Mouse (Mus musculus) kidney, embryonic 16.5 days (tissue): Measurements from ENCODE around the gene Ube2f. TPM values are rescaled to one million over a fixed set of nuclear protein-coding genes. Genes with fewer than 3 reads are reported as not detected.

Experiments
- ATAC-seq: fragments of 200-750 bp; cut with Nextera tagmentation; 2 replicates; pipeline ENCODE4 v1.8.0; 2017; ENCODE audit warnings: moderate TSS enrichment; ENCODE audit not compliant: low FRiP score, low TSS enrichment
- H3K27ac ChIP-seq: fragments of 300-500 bp; sonication (generic); 2 replicates; pipeline ENCODE4 v1.5.1; 2014; ENCODE audit warnings: low read length
- H3K27me3 ChIP-seq: fragments of 300-500 bp; sonication (generic); 2 replicates; pipeline ENCODE4 v1.6.1; 2014; ENCODE audit warnings: low read length, control low read depth, mixed read lengths; ENCODE audit not compliant: insufficient read depth
- H3K36me3 ChIP-seq: fragments of 300-500 bp; sonication (generic); 2 replicates; pipeline ENCODE4 v1.6.1; 2014; ENCODE audit warnings: low read length, control low read depth, mixed read lengths; ENCODE audit not compliant: insufficient read depth
- H3K4me1 ChIP-seq: fragments of 300-500 bp; sonication (generic); 2 replicates; pipeline ENCODE4 v1.6.1; 2014; ENCODE audit warnings: low read length, control low read depth, mixed read lengths; ENCODE audit not compliant: insufficient read depth
- H3K4me2 ChIP-seq: fragments of 300-500 bp; sonication (generic); replicated peaks from 2 replicates; pipeline ENCODE4 v1.6.1; 2014; ENCODE audit warnings: low read depth, low read length
- H3K4me3 ChIP-seq: fragments of 300-500 bp; sonication (generic); 2 replicates; pipeline ENCODE4 v1.5.1; 2014; ENCODE audit warnings: mild to moderate bottlenecking, low read length
- H3K9ac ChIP-seq: fragments of 300-500 bp; sonication (generic); replicated peaks from 2 replicates; pipeline ENCODE4 v1.6.1; 2014; ENCODE audit warnings: low read length
- H3K9me3 ChIP-seq: fragments of 300-500 bp; sonication (generic); 2 replicates; pipeline ENCODE4 v1.6.1; 2016; ENCODE audit warnings: low read length, control low read depth
- WGBS: fragments of 180-500 bp; shearing (Covaris S2); extraction: QIAGEN DNeasy Blood & Tissue Kit; methylation state at CpG from one replicate; pipeline ENCODE4 v1.1.7; 2014; 5-methylcytosine and 5-hydroxymethylcytosine counted together
- polyA plus RNA-seq: library from polyadenylated mRNA; unstranded; fragments of >200 nt; fragmentation: Nextera tagmentation; extraction: Ambion mirVana; gene quantifications from 2 replicates; pipeline ENCODE4 v1.2.1, GENCODE M21; 2015

Gene Ube2f
- polyA plus RNA-seq, 1 experiment from 2014 or later: 71.7 TPM

DNA sequence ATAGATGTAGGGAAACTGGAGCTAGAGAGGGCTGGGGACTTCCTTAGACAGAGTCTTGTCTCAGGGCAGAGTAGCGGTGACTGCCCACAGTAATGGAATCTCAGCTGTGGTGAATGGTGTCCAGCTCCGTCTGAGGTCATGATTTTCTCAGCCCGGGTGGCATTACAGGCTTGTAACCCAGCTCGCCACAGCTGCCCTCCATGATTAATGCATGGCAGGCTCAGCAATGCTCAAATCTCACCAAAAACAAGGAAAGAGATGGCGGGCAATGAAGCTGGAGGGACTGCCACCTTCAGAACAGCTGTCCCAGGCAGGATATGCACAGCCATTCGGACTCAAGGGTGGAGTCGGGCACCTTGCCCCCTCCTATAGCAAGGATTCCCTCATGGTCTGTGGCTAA, 87.3 kb downstream of the Ube2f start:
- H3K27ac ChIP-seq: no peak overlapping the region
- no peaks in the 10 kb centered on the region for H3K4me1 ChIP-seq
- no peaks in the 10 kb centered on the region for H3K9me3 ChIP-seq
- H3K27me3 ChIP-seq: no peaks in the 10 kb centered on the region; the same call in 1 of the 2 replicates
- no peak for ATAC-seq
- H3K9ac ChIP-seq: no peak overlapping the region
- H3K36me3 ChIP-seq: no peaks in the 10 kb centered on the region
- 80% methylated on average over 7 of the region's 7 CpGs for WGBS
- no peak overlapping the region for H3K4me3 ChIP-seq
- H3K4me2 ChIP-seq: no peak overlapping the region

Other genes with a start within 250 kb of the Ube2f start
- 0.50 and 1.5 TPM in 2 replicates for gene Rbm44, start 105.2 kb upstream of the Ube2f start, polyA plus RNA-seq
- gene Ramp1, start 70.5 kb upstream of the Ube2f start, polyA plus RNA-seq: 1.3 and 2.2 TPM in 2 replicates
- 29.7 and 33.2 TPM in 2 replicates for gene Scly, start 48.0 kb downstream of the Ube2f start, polyA plus RNA-seq
- gene Espnl, start 71.8 kb downstream of the Ube2f start, polyA plus RNA-seq: 0.03 and 0.04 TPM in 2 replicates
- 0.29 and 0.39 TPM in 2 replicates for gene Klhl30, start 100.7 kb downstream of the Ube2f start, polyA plus RNA-seq
- 2.0 and 2.2 TPM in 2 replicates for gene Erfe, start 116.1 kb downstream of the Ube2f start, polyA plus RNA-seq
- 140 and 143 TPM in 2 replicates for gene Ilkap, start 148.5 kb downstream of the Ube2f start, polyA plus RNA-seq
- 69.0 and 72.2 TPM in 2 replicates for gene Hes6, start 163.7 kb downstream of the Ube2f start, polyA plus RNA-seq
- 4.2 and 4.6 TPM in 2 replicates for gene Per2, start 209.0 kb downstream of the Ube2f start, polyA plus RNA-seq
- 10.7 and 11.3 TPM in 2 replicates for gene Traf3ip1, start 244.3 kb downstream of the Ube2f start, polyA plus RNA-seq